Mouse (Mus musculus) embryonic fibroblast, embryonic 13.5 days (primary cell): Measurements from ENCODE around the gene Smyd3.

Source experiments
- CTCF ChIP-seq: IDR thresholded peaks from 2 replicates; pipeline ENCODE4 v1.5.1; 2011; ENCODE audit warnings: mild to moderate bottlenecking, control low read depth, low read length, moderate library complexity, borderline replicate concordance; ENCODE audit not compliant: insufficient read depth
- POLR2A ChIP-seq: IDR thresholded peaks from 2 replicates; pipeline ENCODE4 v1.6.1; 2011; ENCODE audit warnings: low read depth, mild to moderate bottlenecking, control low read depth, low read length, moderate library complexity

GRCm38 (mm10) chr1:178972055-178972454, 545.8 kb downstream of the Smyd3 start:
- no peak for TF ChIP-seq CTCF
- TF ChIP-seq POLR2A = no peak
